Mouse (Mus musculus) retina, embryonic 14.5 days (tissue): ENCODE data around the gene Gm4924.

Source experiments
- DNase-seq: peaks from one replicate; pipeline ENCODE4 v3.0.0-alpha.2; 2015; ENCODE audit warnings: low spot score

Gm4924 gene

GRCm38 (mm10) chr10:82354083-82355010 lies at the start of gene Gm4924:
Gene Gm4924 (plus strand): TSS chr10:82354255.
- DNase-seq, result peak; percentile 93

- no peak for DNase-seq
Observed at GRCm38 (mm10) chr10:82316482-82316881, 37.6 kb upstream of the Gm4924 start, which contains the start of gene 4932415D10Rik. Gene 4932415D10Rik (minus strand): TSS chr10:82316582.

- peak; percentile 35 for DNase-seq
Observed at GRCm38 (mm10) chr10:82320134-82320533, 33.9 kb upstream of the Gm4924 start.

GRCm38 (mm10) chr10:82329826-82330225 lies 24.2 kb upstream of the Gm4924 start:
- DNase-seq, result no peak

- no peak for DNase-seq
Observed at GRCm38 (mm10) chr10:82355401-82355800, 1.3 kb downstream of the Gm4924 start.

- DNase-seq, result no peak
Observed at GRCm38 (mm10) chr10:82361911-82362310, 7.9 kb downstream of the Gm4924 start.

GRCm38 (mm10) chr10:82382992-82383391 lies 28.9 kb downstream of the Gm4924 start:
- no peak for DNase-seq

GRCm38 (mm10) chr10:82409511-82409910 lies 55.5 kb downstream of the Gm4924 start:
- DNase-seq, result no peak

GRCm38 (mm10) chr10:82423631-82424030 lies 69.6 kb downstream of the Gm4924 start:
- no peak for DNase-seq
